Mouse (Mus musculus) effector memory CD4-positive, alpha-beta T cell, adult 7 months (primary cell): Measurements from ENCODE around the gene Olfr510. TPM values are rescaled to one million over a fixed set of nuclear protein-coding genes. Genes with fewer than 3 reads are reported as not detected.

ENCODE experiments used
- polyA plus RNA-seq: library from polyadenylated mRNA; unstranded; fragments of 100-300 nt; shearing (Covaris generic); gene quantifications from one replicate; pipeline ENCODE4 v1.2.1, GENCODE M21; 2017

Olfr510 gene
- not detected for polyA plus RNA-seq

GRCm38 (mm10) chr7:108666118-108666517 is at the start of gene Olfr510:
TSS of gene Olfr510 (plus strand) at chr7:108666418.

GRCm38 (mm10) chr7:108621514-108621913 is 44.7 kb upstream of the Olfr510 start, which contains the start of gene Olfr507:
TSS of gene Olfr507 (plus strand) at chr7:108621814.

GRCm38 (mm10) chr7:108629694-108630093 is 36.5 kb upstream of the Olfr510 start, which contains the start of gene Olfr508:
TSS of gene Olfr508 (plus strand) at chr7:108629994.

GRCm38 (mm10) chr7:108651806-108652205 is 14.4 kb upstream of the Olfr510 start, which contains the start of gene Olfr509:
TSS of gene Olfr509 (minus strand) at chr7:108651906.

GRCm38 (mm10) chr7:108713020-108713419 is 46.8 kb downstream of the Olfr510 start, which contains the start of gene Olfr512:
TSS of gene Olfr512 (plus strand) at chr7:108713320.

Other genes with a start within 250 kb of the Olfr510 start
- not detected for gene Olfr497, start 246.0 kb upstream of the Olfr510 start, polyA plus RNA-seq
- not detected for gene Olfr498, start 201.1 kb upstream of the Olfr510 start, polyA plus RNA-seq
- 0.20 TPM for gene Olfr502, start 141.4 kb upstream of the Olfr510 start, polyA plus RNA-seq
- gene Olfr503, start 121.9 kb upstream of the Olfr510 start, polyA plus RNA-seq, result not detected
- gene Olfr504, start 100.6 kb upstream of the Olfr510 start, polyA plus RNA-seq, result not detected
- not detected for gene Olfr506, start 55.6 kb upstream of the Olfr510 start, polyA plus RNA-seq
- gene Olfr507, start 44.6 kb upstream of the Olfr510 start, polyA plus RNA-seq, result not detected
- not detected for gene Olfr508, start 36.4 kb upstream of the Olfr510 start, polyA plus RNA-seq
- not detected for gene Olfr509, start 14.5 kb upstream of the Olfr510 start, polyA plus RNA-seq
- not detected for gene Olfr512, start 46.9 kb downstream of the Olfr510 start, polyA plus RNA-seq
- gene Olfr513, start 84.6 kb downstream of the Olfr510 start, polyA plus RNA-seq, result not detected
- not detected for gene Olfr514, start 159.6 kb downstream of the Olfr510 start, polyA plus RNA-seq
- not detected for gene Olfr516, start 184.1 kb downstream of the Olfr510 start, polyA plus RNA-seq
- gene Olfr517, start 206.0 kb downstream of the Olfr510 start, polyA plus RNA-seq, result not detected
- 0.26 TPM for gene Olfr518, start 218.6 kb downstream of the Olfr510 start, polyA plus RNA-seq
- gene Olfr519, start 228.0 kb downstream of the Olfr510 start, polyA plus RNA-seq, result not detected